Mouse (Mus musculus): ENCODE measurements at regions not wholly inside any gene's neighbourhood (a gene's known extent, or its start where the extent isn't known, plus 50 kb on each side); places are given as distances from the start of the nearest gene placed in this dataset.

GRCm38 (mm10) chr7:119279896-119280661, 95.7 kb upstream of the Gpr139 start:
- Histone ChIP-seq H3K27me3 (ENCODE audit: control insufficient read depth, insufficient read depth, insufficient read length) (no peaks in the 10 kb centered on the region), H3K79me2 (ENCODE audit: control insufficient read depth, insufficient read depth) (no peaks in the 10 kb centered on the region), H3K4me2 (ENCODE audit: low read depth) (no peak overlapping the region), H3ac (ENCODE audit: control insufficient read depth, insufficient read length) (no peak overlapping the region), H3K36me3 (ENCODE audit: control insufficient read depth, insufficient read depth) (no peaks in the 10 kb centered on the region), H3K4me3 (no peak overlapping the region)
- TF ChIP-seq TCF12 (IDR thresholded peaks at IDR 0.05; ENCODE audit: insufficient read depth, poor library complexity, severe bottlenecking) (no peak), E2F4 (IDR thresholded peaks at IDR 0.05; ENCODE audit: insufficient read depth) (no peak), POLR2AphosphoS2 (IDR thresholded peaks at IDR 0.05; ENCODE audit: insufficient read length, low read depth) (no peak), CEBPB (IDR thresholded peaks at IDR 0.05; ENCODE audit: insufficient read depth, poor library complexity, severe bottlenecking) (no peak), MYOD1 (IDR thresholded peaks at IDR 0.05; ENCODE audit: control insufficient read depth in 1 of 3, insufficient read length in 2 of 3, low read depth in 2 of 3) (no peak), POLR2A (IDR thresholded peaks at IDR 0.05; ENCODE audit: insufficient read length, low read depth) (no peak), MYOG (IDR thresholded peaks at IDR 0.05; ENCODE audit: control insufficient read depth in 1 of 3, insufficient read depth in 1 of 3, insufficient read length in 2 of 3, low read depth in 2 of 3) (no peak), TCF3 (IDR thresholded peaks at IDR 0.05; ENCODE audit: insufficient read length, low read depth) (no peak), SRF (IDR thresholded peaks at IDR 0.05; ENCODE audit: control insufficient read depth, insufficient read length, low read depth) (no peak)

- H3K4me3 ChIP-seq, result no peak overlapping the region
- H3K36me3 ChIP-seq (ENCODE audit: control insufficient read depth, insufficient read depth), result no peaks in the 10 kb centered on the region
- no peak overlapping the region for H3ac ChIP-seq (ENCODE audit: control insufficient read depth, insufficient read length)
- TF ChIP-seq TCF12 (IDR thresholded peaks at IDR 0.05; ENCODE audit: insufficient read depth, poor library complexity, severe bottlenecking), result no peak
- no peak for TF ChIP-seq USF1 (IDR thresholded peaks at IDR 0.05; ENCODE audit: low read depth)
- TF ChIP-seq SRF (IDR thresholded peaks at IDR 0.05; ENCODE audit: control insufficient read depth, insufficient read length, low read depth), result no peak
- H3K4me2 ChIP-seq (ENCODE audit: low read depth), result no peak overlapping the region
- H3K27me3 ChIP-seq (ENCODE audit: control insufficient read depth, insufficient read depth, insufficient read length), result no peaks in the 10 kb centered on the region
- no peaks in the 10 kb centered on the region for H3K79me2 ChIP-seq (ENCODE audit: control insufficient read depth, insufficient read depth)
Measured at GRCm38 (mm10) chr7:119272621-119273020, 88.2 kb upstream of the Gpr139 start.

- Histone ChIP-seq H3K36me3 (ENCODE audit: control insufficient read depth, insufficient read depth) (no peaks in the 10 kb centered on the region), H3K27me3 (ENCODE audit: control insufficient read depth, insufficient read depth, insufficient read length) (no peaks in the 10 kb centered on the region), H3ac (ENCODE audit: control insufficient read depth, insufficient read length) (no peak overlapping the region), H3K79me2 (ENCODE audit: control insufficient read depth, insufficient read depth) (no peaks in the 10 kb centered on the region), H3K4me3 (no peak overlapping the region), H3K4me2 (ENCODE audit: low read depth) (no peak overlapping the region)
- TF ChIP-seq USF1 (IDR thresholded peaks at IDR 0.05; ENCODE audit: low read depth), result no peak
- TF ChIP-seq SRF (IDR thresholded peaks at IDR 0.05; ENCODE audit: control insufficient read depth, insufficient read length, low read depth), result no peak
- TF ChIP-seq MYOD1 (IDR thresholded peaks at IDR 0.05; ENCODE audit: control insufficient read depth in 1 of 3, insufficient read length in 2 of 3, low read depth in 2 of 3), result no peak
- no peak for TF ChIP-seq CEBPB (IDR thresholded peaks at IDR 0.05; ENCODE audit: insufficient read depth, poor library complexity, severe bottlenecking)
- no peak for TF ChIP-seq MAX (IDR thresholded peaks at IDR 0.05; ENCODE audit: low read depth)
- no peak for TF ChIP-seq POLR2A (IDR thresholded peaks at IDR 0.05; ENCODE audit: insufficient read length, low read depth)
- no peak for TF ChIP-seq POLR2AphosphoS2 (IDR thresholded peaks at IDR 0.05; ENCODE audit: insufficient read length, low read depth)
- TF ChIP-seq MYOG (IDR thresholded peaks at IDR 0.05; ENCODE audit: control insufficient read depth in 1 of 3, insufficient read depth in 1 of 3, insufficient read length in 2 of 3, low read depth in 2 of 3), result no peak
- no peak for TF ChIP-seq TCF3 (IDR thresholded peaks at IDR 0.05; ENCODE audit: insufficient read length, low read depth)
- TF ChIP-seq E2F4 (IDR thresholded peaks at IDR 0.05; ENCODE audit: insufficient read depth), result no peak
- no peak for TF ChIP-seq REST (IDR thresholded peaks at IDR 0.05; ENCODE audit: insufficient read depth, insufficient read length)
- TF ChIP-seq TCF12 (IDR thresholded peaks at IDR 0.05; ENCODE audit: insufficient read depth, poor library complexity, severe bottlenecking), result no peak
Measured at GRCm38 (mm10) chr7:119271427-119271826, 87.0 kb upstream of the Gpr139 start.

DNA sequence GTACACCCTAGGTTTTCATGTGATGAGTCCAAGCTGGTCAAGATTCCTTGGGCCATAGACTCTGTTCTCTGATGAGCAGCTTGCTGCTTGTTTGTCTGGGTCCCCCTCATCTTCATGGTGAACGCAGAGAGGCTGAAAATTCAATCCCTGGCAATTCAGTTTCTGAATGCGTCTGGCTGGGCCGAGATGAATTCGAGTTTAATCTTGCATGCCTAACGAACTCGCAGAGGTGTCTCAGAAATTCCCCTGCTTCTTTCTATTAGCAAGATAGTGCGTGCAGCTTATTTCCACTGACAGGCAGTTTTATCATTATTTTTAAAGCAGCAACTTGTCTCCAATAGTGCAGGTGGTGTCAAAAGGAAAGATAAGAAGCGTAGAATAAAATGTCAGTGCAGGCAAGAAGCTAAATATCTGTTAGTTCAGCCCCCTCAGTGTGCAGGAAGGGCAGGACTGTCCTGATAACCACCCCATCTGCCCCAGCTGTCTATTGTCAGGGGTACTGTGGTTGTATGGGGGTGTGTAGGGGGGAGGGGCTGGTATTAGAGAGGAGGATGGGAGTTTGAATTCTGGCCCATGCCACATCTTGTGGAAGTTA, 86.5 kb upstream of the Gpr139 start:
- no peak for TF ChIP-seq POLR2A (IDR thresholded peaks at IDR 0.05; ENCODE audit: insufficient read length, low read depth)
- TF ChIP-seq E2F4 (IDR thresholded peaks at IDR 0.05; ENCODE audit: insufficient read depth), result no peak
- TF ChIP-seq TCF3 (IDR thresholded peaks at IDR 0.05; ENCODE audit: insufficient read length, low read depth), result no peak
- no peak for TF ChIP-seq MAX (IDR thresholded peaks at IDR 0.05; ENCODE audit: low read depth)
- TF ChIP-seq MYOD1 (IDR thresholded peaks at IDR 0.05; ENCODE audit: control insufficient read depth in 1 of 3, insufficient read length in 2 of 3, low read depth in 2 of 3), result no peak
- TF ChIP-seq MYOG (IDR thresholded peaks at IDR 0.05; ENCODE audit: control insufficient read depth in 1 of 3, insufficient read depth in 1 of 3, insufficient read length in 2 of 3, low read depth in 2 of 3), result no peak
- no peak for TF ChIP-seq REST (IDR thresholded peaks at IDR 0.05; ENCODE audit: insufficient read depth, insufficient read length)
- TF ChIP-seq POLR2AphosphoS2 (IDR thresholded peaks at IDR 0.05; ENCODE audit: insufficient read length, low read depth), result no peak
- no peak for TF ChIP-seq SRF (IDR thresholded peaks at IDR 0.05; ENCODE audit: control insufficient read depth, insufficient read length, low read depth)
- no peak for TF ChIP-seq CEBPB (IDR thresholded peaks at IDR 0.05; ENCODE audit: insufficient read depth, poor library complexity, severe bottlenecking)
- TF ChIP-seq TCF12 (IDR thresholded peaks at IDR 0.05; ENCODE audit: insufficient read depth, poor library complexity, severe bottlenecking), result no peak
- Histone ChIP-seq H3ac (ENCODE audit: control insufficient read depth, insufficient read length) (no peak overlapping the region), H3K36me3 (ENCODE audit: control insufficient read depth, insufficient read depth) (no peaks in the 10 kb centered on the region), H3K4me2 (ENCODE audit: low read depth) (no peak overlapping the region), H3K79me2 (ENCODE audit: control insufficient read depth, insufficient read depth) (no peaks in the 10 kb centered on the region), H3K4me3 (no peak overlapping the region), H3K27me3 (ENCODE audit: control insufficient read depth, insufficient read depth, insufficient read length) (no peaks in the 10 kb centered on the region)

All from myocyte (in vitro differentiated cells).